Mouse (Mus musculus): ENCODE measurements around the gene Zfp280b. TPM values are rescaled to one million over a fixed set of nuclear protein-coding genes. Genes with fewer than 3 reads are reported as not detected.

Zfp280b gene
- polyA plus RNA-seq, 1 experiment from 2014 or later = 8.8 TPM

- 85% methylated on average over 3 of the region's 3 CpGs for WGBS
- Histone ChIP-seq H3K4me2 (replicated peaks; ENCODE audit: low read depth, low read length) (no peak overlapping the region), H3K9me3 (ENCODE audit: low read length) (no peaks in the 10 kb centered on the region), H3K27me3 (replicated peaks; ENCODE audit: insufficient read depth, low read length) (no peaks in the 10 kb centered on the region), H3K36me3 (ENCODE audit: insufficient read depth, low read length) (no peaks in the 10 kb centered on the region), H3K27ac (ENCODE audit: low read length) (no peak overlapping the region), H3K9ac (replicated peaks; ENCODE audit: low read depth) (no peak overlapping the region), H3K4me1 (ENCODE audit: insufficient read depth, low read depth, low read length) (no peaks in the 10 kb centered on the region), H3K4me3 (ENCODE audit: low read depth, low read length) (no peak overlapping the region)
- TF ChIP-seq EP300 (IDR thresholded peaks at IDR 0.05) (no peak), CTCF (IDR thresholded peaks at IDR 0.05) (no peak)
- DNase-seq (ENCODE audit: low spot score) (no peak), ATAC-seq (no peak)
These were observed 15.6 kb upstream of the Zfp280b start for GRCm38 (mm10) chr10:76016886-76017285.

- no peak for DNase-seq (ENCODE audit: low spot score)
- Histone ChIP-seq H3K9me3 (ENCODE audit: low read length) (no peaks in the 10 kb centered on the region), H3K4me2 (replicated peaks; ENCODE audit: low read depth, low read length) (no peak overlapping the region), H3K4me3 (ENCODE audit: low read depth, low read length) (no peak overlapping the region), H3K9ac (replicated peaks; ENCODE audit: low read depth) (no peak overlapping the region), H3K36me3 (ENCODE audit: insufficient read depth, low read length) (no peaks in the 10 kb centered on the region), H3K4me1 (ENCODE audit: insufficient read depth, low read depth, low read length) (no peaks in the 10 kb centered on the region), H3K27me3 (replicated peaks; ENCODE audit: insufficient read depth, low read length) (no peaks in the 10 kb centered on the region), H3K27ac (ENCODE audit: low read length) (no peak overlapping the region)
- 25% methylated on average over 3 of the region's 3 CpGs for WGBS
- TF ChIP-seq EP300 (IDR thresholded peaks at IDR 0.05) (no peak), CTCF (IDR thresholded peaks at IDR 0.05) (no peak)
- no peak for ATAC-seq
These were observed 10.7 kb upstream of the Zfp280b start for GRCm38 (mm10) chr10:76021728-76022127.

- H3K4me2 ChIP-seq (replicated peaks; ENCODE audit: low read depth, low read length) = no peak overlapping the region
- ATAC-seq (no peak), DNase-seq (ENCODE audit: low spot score) (no peak)
- no peak overlapping the region for H3K27ac ChIP-seq (ENCODE audit: low read length)
- H3K36me3 ChIP-seq (ENCODE audit: insufficient read depth, low read length) = no peaks in the 10 kb centered on the region
- H3K9me3 ChIP-seq (ENCODE audit: low read length) = no peaks in the 10 kb centered on the region
- TF ChIP-seq EP300 (IDR thresholded peaks at IDR 0.05) (no peak), CTCF (IDR thresholded peaks at IDR 0.05) (no peak)
- H3K4me3 ChIP-seq (ENCODE audit: low read depth, low read length) = no peak overlapping the region
- H3K9ac ChIP-seq (replicated peaks; ENCODE audit: low read depth) = no peak overlapping the region
- WGBS = 89% methylated on average over 6 of the region's 6 CpGs
- H3K4me1 ChIP-seq (ENCODE audit: insufficient read depth, low read depth, low read length) = no peaks in the 10 kb centered on the region
- no peaks in the 10 kb centered on the region for H3K27me3 ChIP-seq (replicated peaks; ENCODE audit: insufficient read depth, low read length)
These were observed 8.5 kb upstream of the Zfp280b start for GRCm38 (mm10) chr10:76023921-76024320.

- TF ChIP-seq EP300 (IDR thresholded peaks at IDR 0.05) = no peak
- TF ChIP-seq CTCF (IDR thresholded peaks at IDR 0.05) = no peak
- H3K4me3 ChIP-seq (ENCODE audit: low read depth, low read length) = no peak overlapping the region
- no peak overlapping the region for H3K9ac ChIP-seq (replicated peaks; ENCODE audit: low read depth)
- ATAC-seq = no peak
- H3K36me3 ChIP-seq (ENCODE audit: insufficient read depth, low read length) = no peaks in the 10 kb centered on the region
- WGBS = 90% methylated on average over 10 of the region's 10 CpGs
- DNase-seq (ENCODE audit: low spot score) = no peak
- no peaks in the 10 kb centered on the region for H3K9me3 ChIP-seq (ENCODE audit: low read length)
- no peaks in the 10 kb centered on the region for H3K27me3 ChIP-seq (replicated peaks; ENCODE audit: insufficient read depth, low read length)
- no peak overlapping the region for H3K4me2 ChIP-seq (replicated peaks; ENCODE audit: low read depth, low read length)
- no peaks in the 10 kb centered on the region for H3K4me1 ChIP-seq (ENCODE audit: insufficient read depth, low read depth, low read length)
- H3K27ac ChIP-seq (ENCODE audit: low read length) = no peak overlapping the region
These were observed 6.8 kb upstream of the Zfp280b start for GRCm38 (mm10) chr10:76025470-76026190.

GRCm38 (mm10) chr10:76027127-76028015 is 5.1 kb upstream of the Zfp280b start:
- Histone ChIP-seq H3K36me3 (ENCODE audit: insufficient read depth, low read length) (no peaks in the 10 kb centered on the region), H3K4me1 (ENCODE audit: insufficient read depth, low read depth, low read length) (no peaks in the 10 kb centered on the region), H3K27ac (ENCODE audit: low read length) (no peak overlapping the region), H3K27me3 (replicated peaks; ENCODE audit: insufficient read depth, low read length) (no peaks in the 10 kb centered on the region), H3K9me3 (ENCODE audit: low read length) (no peaks in the 10 kb centered on the region), H3K9ac (replicated peaks; ENCODE audit: low read depth) (no peak overlapping the region), H3K4me2 (replicated peaks; ENCODE audit: low read depth, low read length) (no peak overlapping the region), H3K4me3 (ENCODE audit: low read depth, low read length) (no peak overlapping the region)
- DNase-seq (ENCODE audit: low spot score) = no peak
- no peak for TF ChIP-seq EP300 (IDR thresholded peaks at IDR 0.05)
- TF ChIP-seq CTCF (IDR thresholded peaks at IDR 0.05) = peak; percentile 7; the same call in 1 of the 2 replicates
- 50% methylated on average over 12 of the region's 12 CpGs for WGBS
- ATAC-seq = no peak

- peak; percentile 25 for DNase-seq (ENCODE audit: low spot score)
- Histone ChIP-seq H3K27ac (ENCODE audit: low read length) (no peak overlapping the region), H3K36me3 (ENCODE audit: insufficient read depth, low read length) (no peaks in the 10 kb centered on the region), H3K9me3 (ENCODE audit: low read length) (no peaks in the 10 kb centered on the region), H3K9ac (replicated peaks; ENCODE audit: low read depth) (no peak overlapping the region), H3K27me3 (replicated peaks; ENCODE audit: insufficient read depth, low read length) (no peaks in the 10 kb centered on the region), H3K4me2 (replicated peaks; ENCODE audit: low read depth, low read length) (no peak overlapping the region), H3K4me3 (ENCODE audit: low read depth, low read length) (no peak overlapping the region), H3K4me1 (ENCODE audit: insufficient read depth, low read depth, low read length) (no peaks in the 10 kb centered on the region)
- 13% methylated on average over 3 of the region's 4 CpGs for WGBS
- no peak for ATAC-seq
- TF ChIP-seq CTCF (IDR thresholded peaks at IDR 0.05) (no peak), EP300 (IDR thresholded peaks at IDR 0.05) (no peak)
These were observed 4.5 kb upstream of the Zfp280b start for GRCm38 (mm10) chr10:76028016-76028366.
